Mouse (Mus musculus) spleen, adult 18-20 months (tissue): ENCODE measurements around the gene Ubxn10.
A peak's percentile ranks its signal among the peaks of the same experiment; 100 is the strongest.

Source experiments
- DNase-seq, 2 experiments: peaks; one replicate each; pipeline ENCODE4 v3.0.0; 2022; ENCODE audit warnings: mixed read lengths in 2 of 2

Gene Ubxn10

DNA sequence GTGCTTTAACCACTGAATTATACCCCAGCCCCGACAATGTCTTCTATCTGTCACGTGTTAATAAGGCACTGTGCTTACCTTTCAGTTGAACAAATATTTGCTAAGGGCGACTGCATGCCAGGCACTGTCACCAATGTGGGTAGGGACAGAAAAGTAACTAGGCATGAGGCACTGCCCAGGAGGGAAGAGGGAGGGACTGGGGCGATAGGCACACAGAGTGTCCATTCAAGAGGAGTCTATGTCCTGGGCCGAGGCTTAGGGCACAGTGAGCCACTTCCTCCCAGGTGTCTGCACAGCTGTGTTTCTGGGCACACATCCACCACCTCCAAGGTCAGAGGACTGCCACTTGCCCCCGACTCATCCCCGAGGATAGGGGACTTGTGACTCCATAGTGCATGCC lies at the start of gene Ubxn10:
Gene Ubxn10 (minus strand): TSS at position 137 of the 400 bp plus-strand sequence.
- no peak for DNase-seq

- no peak for DNase-seq
Observed at GRCm38 (mm10) chr4:138786141-138786540, 49.2 kb upstream of the Ubxn10 start.

DNA sequence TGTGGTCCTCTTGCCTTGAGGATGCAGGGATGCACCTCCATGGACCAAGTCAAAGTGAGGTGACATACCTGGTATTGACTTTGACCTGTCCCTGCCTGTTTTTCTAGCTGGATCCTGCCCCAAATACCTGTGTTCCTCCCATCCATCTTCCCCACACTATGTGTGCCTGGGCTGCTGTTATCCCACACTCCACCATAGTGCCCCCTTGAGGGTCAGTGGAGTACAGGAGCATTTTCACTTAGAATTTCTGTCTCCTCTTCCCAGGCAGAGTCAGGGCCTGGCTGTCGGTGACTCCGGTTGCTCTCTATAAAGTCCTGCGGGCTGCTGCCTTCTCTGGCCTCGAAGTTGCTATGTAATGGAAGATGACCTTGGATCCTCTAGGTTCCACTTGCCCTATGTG lies 48.8 kb upstream of the Ubxn10 start:
- no peak for DNase-seq

DNA sequence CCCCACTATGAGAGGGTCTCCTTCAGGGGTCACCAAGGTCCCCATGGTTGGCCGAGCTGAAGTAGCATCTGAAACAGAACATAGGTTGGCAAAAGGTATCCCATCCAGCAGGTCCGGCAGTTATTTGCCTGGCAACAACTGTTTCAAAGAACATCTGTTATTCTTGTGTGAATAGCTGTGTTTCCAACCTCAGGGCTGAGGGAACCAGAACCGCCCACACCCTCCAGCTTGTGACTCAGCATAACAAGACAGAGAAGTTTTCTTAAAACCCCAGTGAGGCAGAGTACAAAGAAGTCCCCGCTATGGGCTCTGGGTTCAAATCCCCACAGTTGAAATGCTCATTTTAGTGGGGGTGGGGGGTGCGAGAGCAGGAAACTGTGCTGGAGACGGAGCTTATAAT lies 45.1 kb upstream of the Ubxn10 start:
- no peak for DNase-seq

DNA sequence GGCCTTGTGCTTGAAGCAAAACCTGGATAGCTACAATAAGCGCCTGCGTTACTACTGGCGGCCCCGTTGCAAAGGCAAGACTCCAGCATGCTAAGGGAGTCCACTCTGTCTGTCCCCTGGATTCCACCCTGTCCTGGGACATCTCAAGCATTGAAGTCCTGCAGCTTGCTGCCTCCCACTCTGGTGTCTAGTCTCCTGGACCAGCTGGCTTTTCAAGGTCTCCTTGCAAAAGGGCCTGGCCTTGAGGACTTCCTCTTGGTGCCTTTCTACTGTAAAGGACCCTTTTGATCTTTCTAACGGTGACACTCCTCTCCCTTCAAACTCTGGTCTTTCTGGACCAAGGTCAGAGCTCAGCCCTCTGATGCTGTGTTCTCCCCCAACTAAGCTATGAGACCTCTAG lies 43.3 kb upstream of the Ubxn10 start:
- no peak for DNase-seq

DNA sequence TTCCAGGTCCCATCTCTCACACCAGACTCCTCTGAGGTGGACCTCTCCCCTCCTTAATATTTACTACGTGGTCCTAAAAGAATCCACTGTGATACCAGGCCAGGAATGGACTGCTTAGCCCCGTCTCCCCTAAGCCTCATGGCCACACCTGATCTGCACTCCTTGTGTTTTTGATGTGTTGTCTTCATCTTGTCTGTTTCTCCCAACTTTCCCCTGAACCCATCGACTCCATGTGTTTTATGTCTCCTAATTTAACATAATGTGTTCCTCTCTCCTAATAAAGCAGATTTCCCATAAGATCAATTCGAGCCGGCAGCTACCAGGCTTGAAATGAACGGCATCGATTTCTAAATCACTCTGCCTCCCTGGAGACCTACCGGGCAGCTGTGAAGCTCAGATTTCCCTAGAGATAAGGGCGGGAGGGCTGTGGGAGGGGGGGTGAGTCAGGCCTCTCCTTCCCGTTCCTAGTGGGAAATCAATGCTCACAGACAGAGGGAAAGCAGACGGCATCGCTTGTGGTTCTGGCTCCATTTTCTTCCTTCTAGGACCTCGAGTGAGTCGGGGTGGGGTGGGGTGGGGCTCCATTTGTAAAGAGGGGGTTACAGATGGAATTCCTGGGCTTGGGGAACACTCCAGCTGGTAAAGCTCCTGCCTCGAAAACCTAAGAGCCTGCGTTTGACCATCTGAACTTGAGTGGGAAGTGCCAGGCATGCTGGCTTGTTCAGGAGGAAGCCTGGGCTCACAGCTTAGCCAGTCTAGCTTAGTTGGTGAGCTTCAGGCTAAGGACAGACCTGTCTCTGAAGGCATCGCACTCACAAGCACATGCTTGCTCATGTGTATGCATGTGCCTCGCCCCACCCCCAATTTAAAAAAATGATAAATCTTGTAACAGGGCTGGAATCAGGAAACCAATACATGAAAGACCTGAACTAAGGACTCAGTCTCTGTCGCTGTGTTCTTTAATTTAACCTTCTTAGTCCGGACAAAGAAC lies 40.7 kb upstream of the Ubxn10 start:
- no peak for DNase-seq

GRCm38 (mm10) chr4:138775435-138775834 lies 38.5 kb upstream of the Ubxn10 start, which contains the start of gene Pla2g2d:
Gene Pla2g2d (plus strand): TSS chr4:138775735.
- no peak for DNase-seq

DNA sequence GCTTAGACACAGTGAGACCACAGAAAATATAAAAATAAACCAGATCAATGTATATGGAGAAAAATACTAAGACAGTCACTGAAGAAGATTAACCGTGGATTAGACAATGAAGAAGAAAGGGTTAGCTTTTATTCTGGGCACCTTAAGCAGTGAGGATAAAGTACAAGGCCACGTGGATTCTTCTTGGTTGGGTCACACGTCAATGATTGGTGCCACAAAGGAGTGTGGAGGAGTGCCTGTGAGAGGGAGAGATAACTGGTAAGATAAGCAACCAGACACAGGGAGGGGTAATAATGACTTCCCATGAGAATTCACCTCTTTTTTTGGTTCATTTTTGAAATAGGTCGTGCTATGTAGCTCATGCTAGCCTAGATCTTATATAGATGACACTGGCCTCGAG lies 35.4 kb upstream of the Ubxn10 start:
- no peak for DNase-seq

- no peak for DNase-seq
Observed at GRCm38 (mm10) chr4:138771970-138772369, 35.0 kb upstream of the Ubxn10 start.

DNA sequence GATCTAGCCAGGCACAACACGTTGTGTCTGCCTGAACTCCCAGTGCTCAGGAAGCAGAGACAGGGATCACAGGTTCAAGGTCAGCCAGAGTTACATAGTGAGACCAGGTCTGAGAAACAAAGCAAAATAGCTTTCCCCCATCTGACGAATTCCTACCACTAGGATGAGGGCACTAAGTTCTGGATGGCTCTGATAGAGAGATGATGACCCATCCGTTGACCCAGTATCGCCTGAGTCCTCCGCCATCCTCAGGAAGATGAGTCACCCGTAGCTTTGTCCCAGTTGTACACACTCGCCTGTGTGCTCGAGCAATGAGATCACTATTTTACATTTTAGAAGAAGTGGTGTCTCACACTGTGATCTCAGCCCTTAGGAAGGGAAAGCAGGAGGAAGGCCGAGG lies 25.3 kb upstream of the Ubxn10 start:
- no peak for DNase-seq

DNA sequence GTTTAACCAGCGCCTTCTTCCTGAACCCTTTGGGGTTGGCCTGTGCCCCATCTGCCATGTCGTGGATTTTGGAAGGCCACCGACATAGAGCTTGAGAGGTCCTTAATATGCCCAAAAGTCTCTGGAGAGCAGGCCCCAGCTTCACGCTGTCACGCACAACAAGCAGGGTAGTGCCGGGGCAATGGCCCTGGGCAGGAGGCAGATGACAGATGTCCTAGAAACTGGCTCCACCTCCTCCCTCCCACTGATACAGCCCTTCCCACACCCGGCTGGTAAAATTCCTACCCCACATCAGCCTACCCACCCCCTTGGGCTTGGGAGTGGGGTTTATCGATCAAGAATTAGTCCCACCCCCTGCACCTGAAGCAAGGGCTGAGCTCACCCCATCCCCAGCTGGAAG lies 20.4 kb upstream of the Ubxn10 start, which contains the start of gene Pla2g2f:
Gene Pla2g2f (minus strand): TSS at position 211 of the 400 bp plus-strand sequence.
- no peak for DNase-seq

- DNase-seq: no peak
Observed at GRCm38 (mm10) chr4:138755983-138756382, 19.0 kb upstream of the Ubxn10 start.

DNA sequence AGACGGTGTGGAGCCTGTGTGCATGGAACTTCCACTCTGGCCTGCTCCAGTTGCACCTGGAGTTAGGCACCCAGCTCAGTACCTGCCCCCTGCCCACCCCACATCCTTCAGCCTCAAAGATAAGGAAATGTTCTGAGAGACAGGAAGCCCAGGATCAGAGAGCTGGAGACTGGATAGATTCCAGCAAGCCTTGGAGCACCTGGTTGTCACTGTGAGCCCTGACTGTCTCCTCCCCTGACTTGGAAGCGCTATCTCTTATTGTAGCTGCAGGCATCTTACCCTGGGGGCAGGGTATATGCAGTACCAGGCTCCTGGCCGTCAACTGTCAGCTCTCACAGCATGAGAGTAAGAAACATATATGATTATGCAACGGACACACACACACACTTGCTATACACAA lies 18.5 kb upstream of the Ubxn10 start:
- DNase-seq: no peak

DNA sequence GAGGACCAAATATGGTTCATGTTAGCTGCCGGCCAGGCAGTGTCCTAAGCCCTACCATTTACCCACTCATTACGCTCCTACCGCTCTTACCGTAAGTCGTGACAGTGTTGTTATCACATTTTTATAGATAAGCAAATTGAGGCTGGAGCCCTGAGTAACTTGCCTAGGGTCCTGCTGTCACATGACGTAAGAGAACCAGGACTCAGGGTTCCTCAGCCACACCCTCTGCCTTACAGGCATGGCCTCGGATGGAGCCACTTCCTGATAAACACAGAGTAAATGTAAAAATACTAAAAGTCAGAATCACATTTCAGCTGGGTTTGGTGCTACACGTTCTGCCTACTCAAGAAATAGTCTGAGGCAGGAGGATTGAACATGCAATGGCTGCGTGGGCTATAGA lies 17.5 kb upstream of the Ubxn10 start:
- DNase-seq: no peak

DNA sequence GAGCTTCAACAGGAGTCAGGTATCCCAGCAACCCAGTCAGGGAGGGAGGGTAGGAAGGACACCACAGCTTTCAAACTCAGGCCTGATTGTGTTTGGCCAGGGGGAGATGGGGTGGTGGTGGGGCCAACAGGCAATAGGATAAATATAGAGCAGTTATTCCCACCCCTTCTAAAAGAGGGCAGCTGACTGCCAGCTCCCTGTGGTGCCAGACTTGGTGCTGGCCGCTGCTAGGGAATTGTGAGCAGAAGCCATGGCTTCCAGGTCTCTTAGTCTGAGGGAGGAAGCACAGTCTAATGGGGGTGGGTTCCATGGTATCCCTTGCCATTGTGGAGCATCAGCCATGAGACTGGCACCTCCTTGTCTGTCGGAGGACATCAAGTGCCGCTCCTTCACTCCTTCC lies 16.6 kb upstream of the Ubxn10 start:
- no peak for DNase-seq

- no peak for DNase-seq
Observed at GRCm38 (mm10) chr4:138752603-138753002, 15.6 kb upstream of the Ubxn10 start.

- DNase-seq: peak in 1 of 2 experiments; percentile 12
Observed at GRCm38 (mm10) chr4:138748369-138749072, 11.6 kb upstream of the Ubxn10 start.

DNA sequence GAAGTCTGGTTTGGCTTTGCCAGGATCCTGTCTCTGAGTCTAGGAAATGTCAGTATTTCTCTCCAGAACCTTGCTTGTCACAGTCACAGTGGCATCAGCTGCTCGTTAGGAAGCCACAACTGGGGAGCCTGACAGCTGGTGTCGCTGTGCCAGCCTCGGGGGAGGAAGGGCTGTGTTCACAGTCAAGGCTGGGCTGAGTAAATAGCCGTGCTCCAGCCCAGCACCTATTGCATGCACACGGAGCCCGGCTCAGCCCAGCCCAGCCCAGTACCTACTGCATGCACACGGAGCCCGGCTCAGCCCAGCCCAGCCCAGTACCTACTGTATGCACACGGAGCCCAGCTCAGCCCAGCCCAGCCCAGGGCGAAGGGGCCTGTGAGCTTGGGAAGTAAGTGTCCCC lies 10.9 kb upstream of the Ubxn10 start:
- DNase-seq: no peak

GRCm38 (mm10) chr4:138746866-138747265 lies 9.9 kb upstream of the Ubxn10 start:
- DNase-seq: no peak

DNA sequence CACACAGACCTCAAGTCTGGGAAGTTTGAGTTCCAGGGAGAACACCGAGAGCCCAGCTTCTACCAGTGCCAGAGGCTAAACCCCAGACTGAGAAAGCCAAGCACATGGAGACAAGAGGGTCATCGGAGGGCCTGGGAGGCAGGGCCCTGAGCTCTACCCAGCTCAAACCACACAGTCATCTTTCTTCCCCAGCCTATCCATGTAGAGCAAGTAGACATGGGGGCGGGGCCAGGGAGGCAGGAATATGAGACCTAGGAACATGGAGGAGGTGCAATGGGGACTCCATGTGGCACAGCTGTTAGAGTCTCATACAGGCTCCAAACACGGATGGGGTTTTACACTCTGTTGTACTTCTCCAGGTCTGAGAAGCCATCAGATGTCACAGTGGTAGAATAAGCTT lies 8.9 kb upstream of the Ubxn10 start:
- DNase-seq: no peak

GRCm38 (mm10) chr4:138739136-138739851 lies 2.3 kb upstream of the Ubxn10 start:
- no peak for DNase-seq

- no peak for DNase-seq
Observed at GRCm38 (mm10) chr4:138734863-138735262, 2.1 kb downstream of the Ubxn10 start.

DNA sequence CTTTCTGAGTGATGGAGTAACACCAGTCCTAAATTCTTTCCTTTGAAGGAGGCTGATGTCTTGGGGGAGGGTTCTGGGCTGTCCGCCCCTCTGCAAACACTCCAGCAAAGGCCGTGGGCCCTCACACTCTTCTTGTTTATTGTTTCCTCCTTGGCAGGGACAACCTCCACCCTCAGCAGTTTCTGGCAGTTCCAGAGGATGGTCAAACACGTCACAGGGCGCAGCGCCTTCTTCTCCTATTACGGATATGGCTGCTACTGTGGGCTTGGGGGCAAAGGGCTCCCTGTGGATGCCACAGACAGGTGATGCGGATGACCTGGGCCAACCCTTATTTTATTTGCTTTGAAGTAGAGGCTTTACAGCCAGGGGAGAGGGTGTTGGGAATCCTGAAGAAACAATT lies 2.9 kb downstream of the Ubxn10 start:
- DNase-seq: no peak
